Mouse (Mus musculus): ENCODE data around the gene Muc13.

The Muc13 gene

GRCm38 (mm10) chr16:33768491-33769278 is 25.2 kb upstream of the Muc13 start:
- no peak for DNase-seq (ENCODE audit: low read depth in 2 of 2, low spot score in 2 of 2)

- peak; percentile 18 to 38 for DNase-seq (ENCODE audit: low read depth in 2 of 2, low spot score in 2 of 2)
Measured at GRCm38 (mm10) chr16:33769848-33770247, 24.0 kb upstream of the Muc13 start.

GRCm38 (mm10) chr16:33770778-33771454 is 22.9 kb upstream of the Muc13 start:
- no peak for DNase-seq (ENCODE audit: low read depth in 2 of 2, low spot score in 2 of 2)

GRCm38 (mm10) chr16:33772809-33773208 is 21.0 kb upstream of the Muc13 start:
- no peak for DNase-seq (ENCODE audit: low read depth in 2 of 2, low spot score in 2 of 2)

GRCm38 (mm10) chr16:33774972-33775371 is 18.9 kb upstream of the Muc13 start:
- no peak for DNase-seq (ENCODE audit: low read depth in 2 of 2, low spot score in 2 of 2)

- no peak for DNase-seq (ENCODE audit: low read depth in 2 of 2, low spot score in 2 of 2)
Measured at GRCm38 (mm10) chr16:33775733-33776335, 18.0 kb upstream of the Muc13 start.

GRCm38 (mm10) chr16:33776766-33777529 is 16.9 kb upstream of the Muc13 start:
- no peak for DNase-seq (ENCODE audit: low read depth in 2 of 2, low spot score in 2 of 2)

- no peak for DNase-seq (ENCODE audit: low read depth in 2 of 2, low spot score in 2 of 2)
Measured at GRCm38 (mm10) chr16:33777607-33778006, 16.2 kb upstream of the Muc13 start.

GRCm38 (mm10) chr16:33781789-33782728 is 11.8 kb upstream of the Muc13 start:
- no peak for DNase-seq (ENCODE audit: low read depth in 2 of 2, low spot score in 2 of 2)

GRCm38 (mm10) chr16:33782729-33783091 is 11.1 kb upstream of the Muc13 start:
- DNase-seq (ENCODE audit: low read depth in 2 of 2, low spot score in 2 of 2) = no peak

- DNase-seq (ENCODE audit: low read depth in 2 of 2, low spot score in 2 of 2) = no peak
Measured at GRCm38 (mm10) chr16:33784547-33784946, 9.3 kb upstream of the Muc13 start.

GRCm38 (mm10) chr16:33785092-33785704 is 8.6 kb upstream of the Muc13 start:
- DNase-seq (ENCODE audit: low read depth in 2 of 2, low spot score in 2 of 2) = no peak

GRCm38 (mm10) chr16:33786657-33787390 is 7.0 kb upstream of the Muc13 start:
- DNase-seq (ENCODE audit: low read depth in 2 of 2, low spot score in 2 of 2) = no peak

- no peak for DNase-seq (ENCODE audit: low read depth in 2 of 2, low spot score in 2 of 2)
Measured at GRCm38 (mm10) chr16:33795106-33795505, 1.3 kb downstream of the Muc13 start.

GRCm38 (mm10) chr16:33795887-33796286 is 2.0 kb downstream of the Muc13 start:
- DNase-seq (ENCODE audit: low read depth in 2 of 2, low spot score in 2 of 2) = no peak

- DNase-seq (ENCODE audit: low read depth in 2 of 2, low spot score in 2 of 2) = no peak
Measured at GRCm38 (mm10) chr16:33796756-33797155, 2.9 kb downstream of the Muc13 start.

GRCm38 (mm10) chr16:33797860-33798259 is 4.0 kb downstream of the Muc13 start:
- DNase-seq (ENCODE audit: low read depth in 2 of 2, low spot score in 2 of 2) = peak in 1 of 2 experiments; percentile 7

GRCm38 (mm10) chr16:33810002-33810401 is 16.2 kb downstream of the Muc13 start:
- DNase-seq (ENCODE audit: low read depth in 2 of 2, low spot score in 2 of 2) = no peak
